Mouse (Mus musculus) stomach, embryonic 16.5 days (tissue): ENCODE data around the gene Espn. TPM values are rescaled to one million over a fixed set of nuclear protein-coding genes. Genes with fewer than 3 reads are reported as not detected.
A peak's percentile ranks its signal among the peaks of the same experiment; 100 is the strongest.

Experiments
- ATAC-seq: fragments of 200-750 bp; cut with Nextera tagmentation; 2 replicates; pipeline ENCODE4 v1.8.0; 2017; ENCODE audit warnings: moderate number of reproducible peaks, moderate TSS enrichment; ENCODE audit not compliant: insufficient read depth, low FRiP score
- H3K27ac ChIP-seq: fragments of 300-500 bp; sonication (generic); 2 replicates; pipeline ENCODE4 v1.5.1; 2014; ENCODE audit warnings: low read length
- H3K27me3 ChIP-seq: fragments of 300-500 bp; sonication (generic); 2 replicates; pipeline ENCODE4 v1.6.1; 2014; ENCODE audit warnings: low read length, control low read depth, mixed read lengths; ENCODE audit not compliant: control insufficient read depth, insufficient read depth
- H3K36me3 ChIP-seq: fragments of 300-500 bp; sonication (generic); 2 replicates; pipeline ENCODE4 v1.6.1; 2014; ENCODE audit warnings: low read length; ENCODE audit not compliant: control insufficient read depth, insufficient read depth
- H3K4me1 ChIP-seq: fragments of 300-500 bp; sonication (generic); 2 replicates; pipeline ENCODE4 v1.6.1; 2014; ENCODE audit warnings: low read length, control low read depth, mixed read lengths; ENCODE audit not compliant: control insufficient read depth, insufficient read depth
- H3K4me2 ChIP-seq: fragments of 300-500 bp; sonication (generic); 2 replicates; pipeline ENCODE4 v1.6.1; 2014; ENCODE audit warnings: low read depth, low read length, mixed read lengths
- H3K4me3 ChIP-seq: fragments of 300-500 bp; sonication (generic); replicated peaks from 2 replicates; pipeline ENCODE4 v1.5.1; 2014; ENCODE audit warnings: mild to moderate bottlenecking, low read length
- H3K9ac ChIP-seq: fragments of 300-500 bp; sonication (generic); 2 replicates; pipeline ENCODE4 v1.6.1; 2014; ENCODE audit warnings: low read length
- H3K9me3 ChIP-seq: fragments of 300-500 bp; sonication (generic); replicated peaks from 2 replicates; pipeline ENCODE4 v1.6.1; 2016; ENCODE audit warnings: low read length, control low read depth; ENCODE audit not compliant: control insufficient read depth
- WGBS: fragments of 180-500 bp; shearing (Covaris S2); extraction: QIAGEN DNeasy Blood & Tissue Kit; methylation state at CpG from one replicate; pipeline ENCODE4 v1.1.7; 2014; 5-methylcytosine and 5-hydroxymethylcytosine counted together
- polyA plus RNA-seq: library from polyadenylated mRNA; unstranded; fragments of >200 nt; fragmentation: Nextera tagmentation; extraction: Ambion mirVana; gene quantifications from 2 replicates; pipeline ENCODE4 v1.2.1, GENCODE M21; 2015

The Espn gene
- polyA plus RNA-seq, 1 experiment from 2014 or later = 9.1 TPM

DNA sequence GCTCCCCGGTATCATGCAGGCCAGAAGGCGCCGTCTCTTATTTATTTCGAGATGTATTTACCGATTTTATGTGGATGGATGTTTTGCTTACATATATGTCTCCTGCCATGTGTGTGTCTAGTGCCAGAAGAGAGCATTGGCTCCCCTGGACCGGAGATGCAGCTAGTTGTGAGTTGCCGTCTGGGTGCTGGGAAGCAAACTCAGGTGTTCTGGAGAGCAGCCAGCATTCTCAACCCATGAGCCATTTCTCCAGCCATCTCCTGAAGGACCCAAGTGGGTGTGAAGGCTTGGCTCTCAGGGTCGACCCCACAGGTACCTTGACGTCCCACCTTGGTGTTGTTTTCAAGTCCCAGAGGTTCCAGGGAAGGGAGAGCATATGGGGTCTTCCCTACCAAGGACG, 30.0 kb upstream of the Espn start:
- no peak overlapping the region for H3K9ac ChIP-seq
- no peak overlapping the region for H3K4me3 ChIP-seq
- no peak overlapping the region for H3K27ac ChIP-seq
- 0 out of 2 replicates have a peak, but pooled peaks cover 10% of the 10 kb centered on the region for H3K27me3 ChIP-seq
- no peak overlapping the region for H3K4me2 ChIP-seq
- WGBS = 85% methylated on average over 10 of the region's 10 CpGs
- ATAC-seq = no peak
- no peaks in the 10 kb centered on the region for H3K36me3 ChIP-seq
- no peaks in the 10 kb centered on the region for H3K9me3 ChIP-seq
- H3K4me1 ChIP-seq = peaks cover 39% of the 10 kb centered on the region

DNA sequence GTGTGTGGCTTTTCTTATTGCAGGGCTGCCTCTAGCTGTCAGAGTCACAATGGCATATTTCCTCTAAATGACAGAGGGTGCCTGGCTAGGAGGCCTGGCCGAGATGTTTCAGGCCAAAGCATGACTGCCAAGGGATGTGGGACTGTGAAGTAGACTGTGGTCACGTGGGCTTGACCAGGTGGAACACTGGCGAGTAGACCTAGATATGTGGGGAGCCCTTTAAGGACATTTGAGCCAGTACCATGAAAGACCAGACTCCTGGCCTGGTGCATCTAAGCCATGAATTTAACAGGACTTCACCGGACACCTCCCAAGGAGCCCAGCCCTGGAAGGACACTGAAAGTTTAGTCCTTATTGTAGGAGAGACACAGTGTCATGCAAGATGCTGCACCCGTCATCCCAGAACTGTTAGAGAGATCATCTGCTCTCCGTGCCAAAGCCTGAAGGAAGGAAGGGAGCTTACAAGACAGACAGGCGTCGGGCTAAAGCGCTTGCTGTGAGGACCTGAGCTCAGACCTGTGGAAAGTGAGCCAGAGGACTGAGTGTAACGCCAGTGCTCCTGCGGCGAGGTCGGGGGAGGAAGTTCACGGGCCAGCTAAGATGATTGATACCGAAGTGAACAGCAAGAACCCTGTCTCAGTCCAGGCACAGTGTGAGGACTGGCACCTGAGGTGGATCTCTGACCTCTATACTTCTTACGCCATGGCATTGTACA, 27.9 kb upstream of the Espn start:
- H3K36me3 ChIP-seq = no peaks in the 10 kb centered on the region
- H3K9ac ChIP-seq = no peak overlapping the region
- H3K4me2 ChIP-seq = no peak overlapping the region
- peaks cover 23% of the 10 kb centered on the region for H3K4me1 ChIP-seq
- H3K4me3 ChIP-seq = no peak overlapping the region
- H3K27ac ChIP-seq = no peak overlapping the region
- ATAC-seq = no peak
- no peaks in the 10 kb centered on the region for H3K9me3 ChIP-seq
- WGBS = 83% methylated on average over 16 of the region's 16 CpGs
- H3K27me3 ChIP-seq = peaks cover 10% of the 10 kb centered on the region; the same call in 1 of the 2 replicates

DNA sequence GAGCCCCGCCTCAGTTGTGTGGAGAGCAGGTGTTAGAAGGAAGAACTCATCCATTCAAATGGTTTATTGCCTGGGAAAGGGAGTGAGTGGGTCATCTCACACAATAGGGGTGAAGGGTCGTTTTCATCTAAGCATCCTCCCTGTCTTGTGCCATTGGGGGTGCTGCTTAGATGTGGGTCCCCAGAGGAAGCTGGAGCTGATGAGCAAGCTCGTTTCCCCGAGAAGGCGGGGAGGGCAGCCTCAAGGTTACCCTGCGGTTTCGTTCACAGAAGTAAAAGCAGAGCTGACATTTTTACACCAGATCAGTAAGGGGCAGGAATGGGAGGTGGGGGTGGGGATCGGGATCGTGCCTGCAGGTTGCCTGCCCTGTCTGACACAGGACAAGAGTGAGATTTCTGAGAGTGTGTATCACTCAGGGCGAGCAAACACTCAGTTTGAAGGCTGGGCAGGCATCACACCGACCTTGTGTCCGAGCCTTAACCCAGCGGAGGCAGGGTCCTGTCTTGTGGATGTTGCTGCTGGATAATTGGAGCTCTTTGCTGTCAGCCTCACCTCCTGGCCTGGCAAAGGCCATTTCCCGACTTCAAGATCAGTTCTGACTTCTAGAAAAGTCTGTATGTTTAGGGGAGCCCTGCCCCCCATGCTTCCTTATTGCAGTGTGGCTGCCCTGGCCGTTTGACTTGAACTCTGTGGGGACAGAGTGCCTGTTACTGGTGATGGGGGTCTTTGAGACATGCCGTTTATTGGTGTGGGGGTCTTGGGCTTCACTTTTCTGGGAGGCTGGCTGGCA, 26.9 kb upstream of the Espn start:
- WGBS = 33% methylated on average over 16 of the region's 16 CpGs
- peak overlapping the region; percentile 98 for H3K4me2 ChIP-seq
- peak overlapping the region; percentile 69 for H3K9ac ChIP-seq

DNA sequence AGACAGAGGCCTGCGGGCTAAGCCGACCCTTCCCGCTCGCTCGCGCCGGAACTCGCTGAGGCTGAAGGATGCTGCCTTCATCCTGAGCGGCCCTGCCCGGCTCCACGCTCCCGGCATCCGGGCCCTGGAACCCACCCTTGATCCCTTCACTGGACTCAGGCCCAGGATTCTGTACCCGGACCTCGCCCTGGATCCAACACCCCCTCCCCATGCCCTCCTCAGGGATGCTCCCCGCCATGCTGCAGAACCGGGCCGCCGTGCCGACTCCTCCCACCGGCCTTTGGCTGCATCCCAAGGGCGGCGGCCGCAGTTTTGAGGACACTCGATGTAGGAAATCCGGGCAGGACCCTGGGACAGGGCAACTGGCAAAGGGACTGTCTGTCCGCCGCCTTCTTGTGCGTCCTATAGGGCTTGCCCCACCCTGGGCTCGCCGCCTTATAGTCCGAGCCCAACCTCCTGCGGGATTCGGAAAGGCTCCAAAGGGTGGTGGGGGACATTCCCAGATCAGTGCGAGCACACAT, 26.2 kb upstream of the Espn start:
- peaks cover 17% of the 10 kb centered on the region for H3K4me1 ChIP-seq
- no peaks in the 10 kb centered on the region for H3K9me3 ChIP-seq
- peak; percentile 47; the same call in 1 of the 2 replicates for ATAC-seq
- WGBS = under 1% methylated on average over 35 of the region's 35 CpGs
- H3K36me3 ChIP-seq = no peaks in the 10 kb centered on the region
- H3K4me2 ChIP-seq = peak overlapping the region; percentile 98
- no peak overlapping the region; the same call in 1 of the 2 replicates for H3K27ac ChIP-seq
- H3K27me3 ChIP-seq = peaks cover 15% of the 10 kb centered on the region; the same call in 1 of the 2 replicates
- H3K9ac ChIP-seq = peak overlapping the region; percentile 69
- H3K4me3 ChIP-seq = peak overlapping the region; percentile 69

More for the DNA sequence above, 26.9 kb upstream of the Espn start:
- no peak; the same call in 1 of the 2 replicates for ATAC-seq
- Histone ChIP-seq H3K4me1 (peaks cover 17% of the 10 kb centered on the region), H3K9me3 (no peaks in the 10 kb centered on the region), H3K27me3 (peaks cover 15% of the 10 kb centered on the region; the same call in 1 of the 2 replicates), H3K36me3 (no peaks in the 10 kb centered on the region), H3K27ac (no peak overlapping the region), H3K4me3 (peak overlapping the region; percentile 69)

- WGBS = under 1% methylated on average over 107 of the region's 108 CpGs
- no peaks in the 10 kb centered on the region for H3K9me3 ChIP-seq
- H3K27me3 ChIP-seq = peaks cover 15% of the 10 kb centered on the region; the same call in 1 of the 2 replicates
- H3K36me3 ChIP-seq = no peaks in the 10 kb centered on the region
- peak within 1 kb of the TSS; percentile 98 for H3K4me2 ChIP-seq
- peak within 1 kb of the TSS; percentile 90 for H3K9ac ChIP-seq
- H3K27ac ChIP-seq = peak within 1 kb of the TSS; percentile 71
- peaks cover 17% of the 10 kb centered on the region for H3K4me1 ChIP-seq
- peak; percentile 97 for ATAC-seq
- peak within 1 kb of the TSS; percentile 69 for H3K4me3 ChIP-seq
Measured at GRCm38 (mm10) chr4:152177537-152178343, 25.6 kb upstream of the Espn start, which contains the start of gene Acot7. Acot7 (plus strand) TSS chr4:152178134.

GRCm38 (mm10) chr4:152177174-152177536, 25.0 kb upstream of the Espn start:
- Histone ChIP-seq H3K4me1 (peaks cover 17% of the 10 kb centered on the region), H3K9ac (peak overlapping the region; percentile 90), H3K27me3 (peaks cover 15% of the 10 kb centered on the region; the same call in 1 of the 2 replicates), H3K9me3 (no peaks in the 10 kb centered on the region), H3K36me3 (no peaks in the 10 kb centered on the region), H3K27ac (peak overlapping the region; percentile 71; the same call in 1 of the 2 replicates), H3K4me3 (peak overlapping the region; percentile 69), H3K4me2 (peak overlapping the region; percentile 92)
- no peak for ATAC-seq
- WGBS = 59% methylated on average over 6 of the region's 6 CpGs

DNA sequence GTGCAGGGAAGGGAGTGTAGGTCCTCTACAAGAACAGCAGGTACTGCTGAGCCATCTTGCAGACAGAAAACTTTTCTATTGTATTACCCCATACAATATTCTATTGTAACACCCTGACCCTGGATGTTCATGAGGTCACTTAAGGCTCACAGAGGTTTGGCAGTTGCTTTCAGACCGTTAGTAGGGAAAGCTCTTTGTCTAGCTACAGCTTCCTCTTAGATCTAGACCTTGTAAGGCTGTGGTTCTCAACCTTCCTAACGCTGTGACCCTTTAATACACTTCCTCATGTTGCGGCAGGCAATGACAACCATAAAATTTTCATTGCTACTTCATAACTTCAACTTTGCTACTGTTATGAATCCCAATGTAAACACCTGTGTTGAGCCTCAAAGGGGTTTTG, 24.5 kb upstream of the Espn start:
- H3K9me3 ChIP-seq = no peaks in the 10 kb centered on the region; the same call in 1 of the 2 replicates
- no peak overlapping the region for H3K4me3 ChIP-seq
- H3K9ac ChIP-seq = no peak overlapping the region; the same call in 1 of the 2 replicates
- no peak for ATAC-seq
- 65% methylated on average over 3 of the region's 3 CpGs for WGBS
- H3K36me3 ChIP-seq = no peaks in the 10 kb centered on the region
- no peak overlapping the region for H3K4me2 ChIP-seq
- H3K4me1 ChIP-seq = peaks cover 17% of the 10 kb centered on the region
- no peak overlapping the region for H3K27ac ChIP-seq
- peaks cover 15% of the 10 kb centered on the region; the same call in 1 of the 2 replicates for H3K27me3 ChIP-seq

GRCm38 (mm10) chr4:152173956-152174355, 21.8 kb upstream of the Espn start:
- WGBS = 69% methylated on average over 9 of the region's 9 CpGs
- ATAC-seq = no peak

More at GRCm38 (mm10) chr4:152173956-152174355, 21.8 kb upstream of the Espn start:
- Histone ChIP-seq H3K27ac (no peak overlapping the region), H3K36me3 (no peaks in the 10 kb centered on the region), H3K27me3 (peaks cover 5% of the 10 kb centered on the region; the same call in 1 of the 2 replicates), H3K4me2 (no peak overlapping the region), H3K4me1 (peaks cover 14% of the 10 kb centered on the region), H3K4me3 (no peak overlapping the region), H3K9me3 (no peaks in the 10 kb centered on the region; the same call in 1 of the 2 replicates), H3K9ac (no peak overlapping the region)
